Mouse (Mus musculus) stomach, postnatal 0 days (tissue): ENCODE measurements around the gene Prmt1.

ENCODE experiments used
- CTCF ChIP-seq: IDR thresholded peaks from 2 replicates; pipeline ENCODE4 v1.5.1; 2016; ENCODE audit warnings: antibody characterized with exemption, low read depth, mild to moderate bottlenecking, moderate library complexity
- EP300 ChIP-seq: optimal IDR thresholded peaks from 2 replicates; pipeline ENCODE3; 2016; ENCODE audit warnings: antibody characterized with exemption

GRCm38 (mm10) chr7:45013366-45014095 lies 27.2 kb upstream of the Prmt1 start:
- TF ChIP-seq CTCF (no peak), EP300 (no peak)
